Mouse (Mus musculus) G1E (cell line): Measurements from ENCODE around the gene Maea.

ENCODE experiments used
- CTCF ChIP-seq: IDR thresholded peaks from 2 replicates; pipeline ENCODE4 v1.5.1; 2012; ENCODE audit warnings: low read depth, low read length, inconsistent platforms, mixed read lengths
- GATA1 ChIP-seq: IDR thresholded peaks from 2 replicates; pipeline ENCODE4 v1.6.1; 2012; ENCODE audit warnings: borderline replicate concordance, low read length, inconsistent platforms, mixed read lengths
- GATA2 ChIP-seq: IDR thresholded peaks from 2 replicates; pipeline ENCODE4 v1.6.1; 2012; ENCODE audit warnings: low read depth, low read length, inconsistent platforms, borderline replicate concordance
- POLR2AphosphoS5 ChIP-seq: IDR thresholded peaks from 2 replicates; pipeline ENCODE4 v1.6.1; 2012; ENCODE audit warnings: low read depth, low read length, inconsistent platforms; ENCODE audit not compliant: insufficient replicate concordance
- TAL1 ChIP-seq: conservative IDR thresholded peaks from 2 replicates; pipeline ENCODE4 v1.6.1; 2012; ENCODE audit warnings: low read depth, low read length, inconsistent platforms, mixed read lengths

DNA sequence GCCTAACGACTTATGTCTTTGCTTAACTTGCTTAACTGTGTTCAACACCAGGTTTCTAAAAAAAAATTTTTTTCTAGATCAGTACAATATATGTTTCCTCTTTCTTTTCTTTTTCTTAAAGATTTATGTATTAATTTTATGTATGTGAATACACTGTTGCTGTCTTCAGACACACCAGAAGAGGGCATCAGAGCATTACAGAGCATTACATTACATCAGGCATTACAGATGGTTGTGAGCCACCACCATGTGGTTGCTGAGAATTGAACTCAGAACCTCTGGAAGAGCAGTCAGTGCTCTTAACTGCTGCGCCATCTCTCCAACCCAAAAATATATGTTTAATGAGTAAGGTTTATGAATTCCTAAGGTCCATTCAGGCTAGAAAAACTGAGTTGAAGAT, 33.5 kb upstream of the Maea start:
- TF ChIP-seq GATA1 (no peak), CTCF (no peak), TAL1 (no peak), GATA2 (no peak), POLR2AphosphoS5 (no peak)
